Mouse (Mus musculus): ENCODE measurements around the gene Tmem63a. TPM values are rescaled to one million over a fixed set of nuclear protein-coding genes. Genes with fewer than 3 reads are reported as not detected.

Tmem63a gene
- polyA plus RNA-seq, 1 experiment, result 3.3 TPM

GRCm38 (mm10) chr1:180944553-180944952 lies 2.4 kb downstream of the Tmem63a start:
- no peak for TF ChIP-seq POLR2A (IDR thresholded peaks at IDR 0.05; ENCODE audit: borderline replicate concordance, extremely low read depth, insufficient read depth, insufficient read length, poor library complexity, severe bottlenecking)
- no peak for TF ChIP-seq CTCF (IDR thresholded peaks at IDR 0.05; ENCODE audit: borderline replicate concordance, extremely low read depth, insufficient read depth, insufficient read length)
- DNase-seq (ENCODE audit: low read depth), result no peak

GRCm38 (mm10) chr1:180945001-180945980 lies 3.1 kb downstream of the Tmem63a start:
- no peak for TF ChIP-seq CTCF (IDR thresholded peaks at IDR 0.05; ENCODE audit: borderline replicate concordance, extremely low read depth, insufficient read depth, insufficient read length)
- no peak for TF ChIP-seq POLR2A (IDR thresholded peaks at IDR 0.05; ENCODE audit: borderline replicate concordance, extremely low read depth, insufficient read depth, insufficient read length, poor library complexity, severe bottlenecking)
- peak; percentile 74 for DNase-seq (ENCODE audit: low read depth)

GRCm38 (mm10) chr1:180946448-180946847 lies 4.3 kb downstream of the Tmem63a start:
- no peak for TF ChIP-seq CTCF (IDR thresholded peaks at IDR 0.05; ENCODE audit: borderline replicate concordance, extremely low read depth, insufficient read depth, insufficient read length)
- no peak for TF ChIP-seq POLR2A (IDR thresholded peaks at IDR 0.05; ENCODE audit: borderline replicate concordance, extremely low read depth, insufficient read depth, insufficient read length, poor library complexity, severe bottlenecking)
- no peak for DNase-seq (ENCODE audit: low read depth)

- no peak for DNase-seq (ENCODE audit: low read depth)
- TF ChIP-seq POLR2A (IDR thresholded peaks at IDR 0.05; ENCODE audit: borderline replicate concordance, extremely low read depth, insufficient read depth, insufficient read length, poor library complexity, severe bottlenecking), result no peak
Measured at GRCm38 (mm10) chr1:180952085-180952746, 10.1 kb downstream of the Tmem63a start.

GRCm38 (mm10) chr1:180952808-180953207 lies 10.7 kb downstream of the Tmem63a start:
- no peak for DNase-seq (ENCODE audit: low read depth)
- TF ChIP-seq CTCF (IDR thresholded peaks at IDR 0.05; ENCODE audit: borderline replicate concordance, extremely low read depth, insufficient read depth, insufficient read length), result no peak

- no peak for DNase-seq (ENCODE audit: low read depth)
- TF ChIP-seq POLR2A (IDR thresholded peaks at IDR 0.05; ENCODE audit: borderline replicate concordance, extremely low read depth, insufficient read depth, insufficient read length, poor library complexity, severe bottlenecking) (no peak), CTCF (IDR thresholded peaks at IDR 0.05; ENCODE audit: borderline replicate concordance, extremely low read depth, insufficient read depth, insufficient read length) (no peak)
Measured at GRCm38 (mm10) chr1:180956401-180956800, 14.3 kb downstream of the Tmem63a start.

- DNase-seq (ENCODE audit: low read depth), result no peak
- no peak for TF ChIP-seq CTCF (IDR thresholded peaks at IDR 0.05; ENCODE audit: borderline replicate concordance, extremely low read depth, insufficient read depth, insufficient read length)
- TF ChIP-seq POLR2A (IDR thresholded peaks at IDR 0.05; ENCODE audit: borderline replicate concordance, extremely low read depth, insufficient read depth, insufficient read length, poor library complexity, severe bottlenecking), result no peak
Measured at GRCm38 (mm10) chr1:180956973-180957381, 14.8 kb downstream of the Tmem63a start.

GRCm38 (mm10) chr1:180957989-180958388 lies 15.8 kb downstream of the Tmem63a start:
- TF ChIP-seq CTCF (IDR thresholded peaks at IDR 0.05; ENCODE audit: borderline replicate concordance, extremely low read depth, insufficient read depth, insufficient read length), result no peak
- TF ChIP-seq POLR2A (IDR thresholded peaks at IDR 0.05; ENCODE audit: borderline replicate concordance, extremely low read depth, insufficient read depth, insufficient read length, poor library complexity, severe bottlenecking), result no peak
- DNase-seq (ENCODE audit: low read depth), result no peak

- DNase-seq (ENCODE audit: low read depth), result no peak
- TF ChIP-seq CTCF (IDR thresholded peaks at IDR 0.05; ENCODE audit: borderline replicate concordance, extremely low read depth, insufficient read depth, insufficient read length) (no peak), POLR2A (IDR thresholded peaks at IDR 0.05; ENCODE audit: borderline replicate concordance, extremely low read depth, insufficient read depth, insufficient read length, poor library complexity, severe bottlenecking) (no peak)
Measured at GRCm38 (mm10) chr1:180958797-180959196, 16.7 kb downstream of the Tmem63a start.

- DNase-seq (ENCODE audit: low read depth), result no peak
- TF ChIP-seq POLR2A (IDR thresholded peaks at IDR 0.05; ENCODE audit: borderline replicate concordance, extremely low read depth, insufficient read depth, insufficient read length, poor library complexity, severe bottlenecking) (no peak), CTCF (IDR thresholded peaks at IDR 0.05; ENCODE audit: borderline replicate concordance, extremely low read depth, insufficient read depth, insufficient read length) (no peak)
Measured at GRCm38 (mm10) chr1:180965786-180966185, 23.6 kb downstream of the Tmem63a start.

GRCm38 (mm10) chr1:180966542-180966941 lies 24.4 kb downstream of the Tmem63a start:
- no peak for TF ChIP-seq POLR2A (IDR thresholded peaks at IDR 0.05; ENCODE audit: borderline replicate concordance, extremely low read depth, insufficient read depth, insufficient read length, poor library complexity, severe bottlenecking)
- TF ChIP-seq CTCF (IDR thresholded peaks at IDR 0.05; ENCODE audit: borderline replicate concordance, extremely low read depth, insufficient read depth, insufficient read length), result no peak

More at GRCm38 (mm10) chr1:180966542-180966941, 24.4 kb downstream of the Tmem63a start:
- DNase-seq (ENCODE audit: low read depth), result no peak

All from brain, embryonic 14.5 days (tissue).